Mouse (Mus musculus) hindbrain, embryonic 13.5 days (tissue): ENCODE data around the gene Fbxo24. TPM values are rescaled to one million over a fixed set of nuclear protein-coding genes. Genes with fewer than 3 reads are reported as not detected.

Experiments used
- ATAC-seq: fragments of 200-750 bp; cut with Nextera tagmentation; 2 replicates; pipeline ENCODE4 v1.8.0; 2017; ENCODE audit warnings: moderate TSS enrichment; ENCODE audit not compliant: low FRiP score
- H3K27ac ChIP-seq: fragments of 300-500 bp; sonication (generic); 2 replicates; pipeline ENCODE4 v1.5.1; 2015; ENCODE audit warnings: inconsistent platforms, mild to moderate bottlenecking, moderate library complexity
- H3K27me3 ChIP-seq: fragments of 300-500 bp; sonication (generic); 2 replicates; pipeline ENCODE4 v1.6.1; 2015; ENCODE audit warnings: mild to moderate bottlenecking, inconsistent platforms
- H3K36me3 ChIP-seq: fragments of 300-500 bp; sonication (generic); 2 replicates; pipeline ENCODE4 v1.6.1; 2015; ENCODE audit warnings: mild to moderate bottlenecking, inconsistent platforms
- H3K4me1 ChIP-seq: fragments of 300-500 bp; sonication (generic); replicated peaks from 2 replicates; pipeline ENCODE4 v1.6.1; 2015; ENCODE audit warnings: inconsistent platforms
- H3K4me2 ChIP-seq: fragments of 300-500 bp; sonication (generic); 2 replicates; pipeline ENCODE4 v1.6.1; 2015; ENCODE audit warnings: inconsistent platforms, mild to moderate bottlenecking, moderate library complexity
- H3K4me3 ChIP-seq: fragments of 300-500 bp; sonication (generic); 2 replicates; pipeline ENCODE4 v1.5.1; 2015; ENCODE audit warnings: mild to moderate bottlenecking, inconsistent platforms
- H3K9ac ChIP-seq: fragments of 300-500 bp; sonication (generic); 2 replicates; pipeline ENCODE4 v1.6.1; 2015; ENCODE audit warnings: mild to moderate bottlenecking, inconsistent platforms
- H3K9me3 ChIP-seq: fragments of 300-500 bp; sonication (generic); 2 replicates; pipeline ENCODE4 v1.6.1; 2016; ENCODE audit warnings: inconsistent platforms
- whole genome bisulfite sequencing: fragments of 180-500 bp; shearing (Covaris S2); methylation state at CpG from one replicate; pipeline ENCODE4 v1.1.7; 2015; 5-methylcytosine and 5-hydroxymethylcytosine counted together
- polyA plus RNA-seq: library from polyadenylated mRNA; unstranded; fragments of >200 nt; fragmentation: Nextera tagmentation; extraction: Ambion mirVana; gene quantifications from 2 replicates; pipeline ENCODE4 v1.2.1, GENCODE M21; 2015

Gene Fbxo24
- polyA plus RNA-seq, 1 experiment from 2014 or later = 0.21 TPM

DNA sequence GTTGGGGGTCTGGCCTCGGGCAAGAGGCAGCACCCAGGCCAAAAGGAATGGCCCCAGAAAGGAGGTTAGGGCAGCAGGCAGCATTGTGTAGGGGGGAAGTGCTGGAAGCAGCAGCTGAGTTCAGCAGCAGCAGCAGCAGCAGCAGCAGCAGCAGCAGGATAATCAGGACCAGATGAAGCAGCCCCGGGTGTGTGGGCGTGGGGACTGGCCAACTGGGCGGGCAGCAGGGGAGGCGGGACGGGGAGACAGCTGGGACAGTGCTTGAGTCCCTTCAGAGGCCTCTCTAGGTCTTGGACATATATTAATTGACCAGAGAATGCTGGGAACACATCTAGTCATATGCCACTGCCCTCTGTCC lies 17.6 kb downstream of the Fbxo24 start:
- ATAC-seq = no peak
- no peak overlapping the region for H3K4me3 ChIP-seq
- no peaks in the 10 kb centered on the region for H3K9me3 ChIP-seq
- H3K27ac ChIP-seq = peak overlapping the region; percentile 48; the same call in 1 of the 2 replicates
- peaks cover 28% of the 10 kb centered on the region for H3K27me3 ChIP-seq
- peaks cover 40% of the 10 kb centered on the region for H3K4me1 ChIP-seq
- H3K36me3 ChIP-seq = no peaks in the 10 kb centered on the region
- no peak overlapping the region for H3K9ac ChIP-seq
- peak overlapping the region; percentile 21; the same call in 1 of the 2 replicates for H3K4me2 ChIP-seq
- WGBS = 24% methylated on average over 6 of the region's 6 CpGs

DNA sequence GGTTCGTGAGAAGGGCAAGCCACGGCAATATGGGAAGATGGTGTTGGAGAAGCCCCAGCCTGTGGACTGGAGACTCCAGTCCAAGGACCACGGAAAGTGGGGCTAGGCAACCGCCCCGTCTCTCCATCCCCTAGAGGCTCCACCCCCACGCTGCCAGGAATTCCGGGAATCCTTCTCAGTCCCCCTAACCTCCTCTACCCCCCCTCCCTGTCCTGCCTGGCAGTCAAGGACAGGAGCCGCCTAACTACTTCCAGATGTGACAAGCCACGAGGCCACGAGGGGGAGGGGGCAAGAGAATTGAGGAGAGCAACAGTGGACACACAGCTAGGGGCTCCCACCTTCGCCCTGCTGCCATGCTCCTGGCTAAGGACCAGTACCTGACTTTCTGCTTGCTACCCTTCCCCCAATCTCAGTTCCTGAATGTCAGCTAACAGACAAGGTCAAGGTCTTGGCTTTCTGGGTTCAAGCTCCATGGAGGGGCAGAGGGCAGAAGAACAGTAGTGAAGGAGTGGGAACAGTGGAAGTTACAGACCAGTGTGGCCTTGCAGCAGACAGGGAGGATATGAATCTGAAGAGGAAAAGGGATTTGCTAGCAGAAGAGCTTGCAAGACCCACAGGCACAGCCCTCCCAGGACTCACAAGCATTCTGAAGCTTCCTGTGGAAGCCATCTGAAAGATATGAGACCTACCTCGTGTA lies 18.1 kb downstream of the Fbxo24 start:
- peaks cover 28% of the 10 kb centered on the region for H3K27me3 ChIP-seq
- no peak for ATAC-seq
- no peak overlapping the region for H3K4me3 ChIP-seq
- H3K4me1 ChIP-seq = peaks cover 40% of the 10 kb centered on the region
- H3K36me3 ChIP-seq = no peaks in the 10 kb centered on the region
- H3K9me3 ChIP-seq = no peaks in the 10 kb centered on the region
- H3K4me2 ChIP-seq = peak overlapping the region; percentile 21
- H3K9ac ChIP-seq = no peak overlapping the region
- peak overlapping the region; percentile 48; the same call in 1 of the 2 replicates for H3K27ac ChIP-seq
- WGBS = 19% methylated on average over 11 of the region's 12 CpGs

DNA sequence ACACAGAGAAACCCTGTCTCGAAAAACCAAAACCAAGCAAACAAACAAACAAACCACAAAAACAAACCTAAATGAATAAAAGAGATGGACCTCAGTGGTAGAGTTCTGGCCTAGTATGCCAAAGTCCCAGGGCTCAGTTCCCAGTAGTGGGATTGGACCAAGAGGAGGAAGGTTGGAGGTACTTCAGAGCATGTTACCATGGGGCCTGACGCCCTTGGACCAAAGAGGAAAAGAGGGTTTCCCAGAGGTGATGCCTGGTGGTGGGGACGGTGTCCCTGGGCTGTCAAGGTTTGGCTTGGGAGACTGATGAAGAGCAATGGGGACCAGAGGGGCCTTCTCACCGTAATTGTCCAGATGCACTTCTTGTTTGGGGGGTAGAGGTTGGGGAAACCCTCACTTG lies 18.7 kb downstream of the Fbxo24 start:
- no peak overlapping the region for H3K27ac ChIP-seq
- 73% methylated on average over 4 of the region's 4 CpGs for WGBS
- no peak overlapping the region for H3K9ac ChIP-seq
- no peak overlapping the region for H3K4me3 ChIP-seq
- peaks cover 40% of the 10 kb centered on the region for H3K4me1 ChIP-seq
- no peak overlapping the region; the same call in 1 of the 2 replicates for H3K4me2 ChIP-seq
- H3K9me3 ChIP-seq = no peaks in the 10 kb centered on the region
- peaks cover 28% of the 10 kb centered on the region for H3K27me3 ChIP-seq
- no peaks in the 10 kb centered on the region for H3K36me3 ChIP-seq
- no peak for ATAC-seq

DNA sequence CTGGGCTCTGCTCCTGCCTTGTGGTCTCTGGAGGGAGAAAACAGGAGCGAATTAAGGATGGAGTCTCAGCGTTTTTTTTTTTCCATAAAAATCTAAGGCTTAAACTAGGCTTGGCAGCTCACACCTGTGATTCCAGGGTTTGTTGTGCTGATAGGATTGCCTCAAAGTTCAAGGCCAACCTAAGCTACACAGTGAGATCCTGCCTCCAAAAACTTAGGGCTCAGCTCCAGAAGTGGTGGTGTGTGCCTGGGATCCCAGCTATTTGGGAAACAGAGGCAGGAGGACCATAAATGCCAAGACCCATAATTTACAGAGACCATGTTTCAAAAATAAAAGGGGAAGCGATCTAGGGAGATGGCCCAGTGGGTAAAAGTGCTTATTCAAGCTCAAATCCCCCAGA lies 19.5 kb downstream of the Fbxo24 start:
- WGBS = 59% methylated on average over 3 of the region's 3 CpGs

DNA sequence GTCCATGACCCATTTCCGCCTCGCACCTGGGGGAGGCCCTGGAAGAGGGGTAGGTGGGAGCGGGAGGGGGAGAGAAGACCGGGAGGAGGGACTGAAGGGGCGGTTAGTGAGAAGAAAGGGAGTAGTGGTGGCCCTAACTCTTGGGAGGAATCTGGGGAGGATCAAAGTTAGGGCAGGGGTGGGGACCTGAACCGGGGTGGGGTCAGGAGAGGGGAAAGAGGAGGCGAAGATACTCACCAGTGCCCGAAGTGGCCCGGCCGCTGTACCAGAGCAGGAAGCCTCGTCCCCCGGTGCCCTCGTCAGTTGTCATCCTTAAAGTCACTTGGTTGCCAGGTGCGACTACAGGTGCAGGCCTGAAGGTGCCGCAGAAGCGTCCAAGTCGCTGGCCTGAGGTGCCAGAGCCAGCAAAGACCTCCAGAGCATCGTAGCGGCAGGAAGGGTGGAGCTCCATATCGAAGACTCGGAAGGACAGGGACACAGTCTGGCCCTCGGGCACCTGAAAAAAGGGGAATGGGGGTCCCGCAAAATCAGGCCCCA lies 20.1 kb downstream of the Fbxo24 start:
- no peak overlapping the region for H3K27ac ChIP-seq
- WGBS = 17% methylated on average over 23 of the region's 23 CpGs
- H3K9ac ChIP-seq = peak overlapping the region; percentile 55; the same call in 1 of the 2 replicates

More for the DNA sequence above, 19.5 kb downstream of the Fbxo24 start:
- Histone ChIP-seq H3K4me1 (peaks cover 40% of the 10 kb centered on the region), H3K4me2 (no peak overlapping the region), H3K36me3 (no peaks in the 10 kb centered on the region), H3K27ac (no peak overlapping the region), H3K9ac (no peak overlapping the region), H3K27me3 (peaks cover 28% of the 10 kb centered on the region), H3K9me3 (no peaks in the 10 kb centered on the region), H3K4me3 (no peak overlapping the region)
- ATAC-seq = no peak

DNA sequence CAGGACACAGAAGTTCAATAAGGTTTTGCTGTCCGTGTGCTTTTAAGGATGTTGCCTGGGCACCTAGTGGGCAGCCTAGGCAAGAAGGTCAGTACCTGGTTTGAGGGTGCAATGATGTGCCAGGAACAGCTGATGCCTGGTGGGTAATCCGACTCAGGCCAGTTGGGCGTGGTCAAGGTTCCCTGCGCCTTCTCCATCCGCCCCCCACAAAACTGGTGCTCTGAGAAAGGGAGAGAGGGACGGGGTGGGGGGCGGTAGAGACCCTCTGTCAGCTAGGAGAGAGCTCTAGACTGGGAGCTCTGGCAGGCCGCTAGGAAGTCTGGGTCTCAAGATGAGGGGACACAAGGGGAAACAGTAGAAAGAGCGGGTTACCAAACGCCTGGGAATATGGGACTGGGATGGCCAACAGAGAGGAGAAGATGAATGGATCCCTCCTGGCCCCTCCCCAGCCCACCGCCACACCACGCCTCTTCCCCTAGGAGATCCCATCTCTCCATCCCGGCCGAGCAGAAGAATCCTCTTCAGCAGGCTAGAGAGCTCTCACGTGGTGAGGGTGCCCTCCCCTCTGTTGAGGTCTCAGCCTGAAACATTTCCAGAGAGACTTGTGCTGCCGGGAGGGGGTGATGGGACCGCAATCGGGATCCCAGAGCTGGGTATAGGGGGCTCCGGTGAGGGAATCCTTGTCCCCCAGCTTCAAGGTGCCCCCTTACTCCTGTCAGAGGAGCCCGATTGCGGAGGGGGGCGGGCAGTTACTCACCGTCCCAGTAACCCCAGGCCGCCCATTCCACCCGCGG lies 20.7 kb downstream of the Fbxo24 start:
- peak overlapping the region; percentile 55 for H3K9ac ChIP-seq
- H3K4me2 ChIP-seq = peak overlapping the region; percentile 40
- no peak overlapping the region for H3K27ac ChIP-seq
- no peaks in the 10 kb centered on the region for H3K9me3 ChIP-seq
- WGBS = 16% methylated on average over 26 of the region's 26 CpGs
- no peaks in the 10 kb centered on the region for H3K36me3 ChIP-seq
- peaks cover 28% of the 10 kb centered on the region for H3K27me3 ChIP-seq
- H3K4me1 ChIP-seq = peaks cover 43% of the 10 kb centered on the region
- ATAC-seq = no peak
- H3K4me3 ChIP-seq = peak overlapping the region; percentile 12; the same call in 1 of the 2 replicates

More for the DNA sequence above, 20.1 kb downstream of the Fbxo24 start:
- peak overlapping the region; percentile 12; the same call in 1 of the 2 replicates for H3K4me3 ChIP-seq
- H3K4me1 ChIP-seq = peaks cover 40% of the 10 kb centered on the region
- peaks cover 28% of the 10 kb centered on the region for H3K27me3 ChIP-seq
- H3K9me3 ChIP-seq = no peaks in the 10 kb centered on the region
- ATAC-seq = no peak
- no peaks in the 10 kb centered on the region for H3K36me3 ChIP-seq
- H3K4me2 ChIP-seq = peak overlapping the region; percentile 40

DNA sequence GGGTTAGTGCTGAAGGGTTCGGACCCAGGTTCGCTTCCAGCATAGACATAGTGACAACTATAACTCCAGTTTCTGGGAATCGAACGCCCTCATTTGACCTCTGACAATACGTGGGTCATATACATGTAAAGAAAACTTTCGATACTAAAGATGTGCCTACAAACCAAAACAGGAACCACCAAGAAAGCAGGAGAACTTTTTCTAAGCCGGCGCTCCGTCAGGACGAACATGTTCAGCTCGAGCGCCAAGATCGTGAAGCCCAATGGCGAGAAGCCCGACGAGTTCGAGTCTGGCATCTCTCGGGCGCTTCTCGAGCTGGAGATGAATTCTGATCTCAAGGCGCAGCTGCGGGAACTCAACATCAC lies 27.5 kb downstream of the Fbxo24 start:
- under 1% methylated on average over 22 of the region's 22 CpGs for WGBS
- Histone ChIP-seq H3K9me3 (no peaks in the 10 kb centered on the region), H3K27me3 (no peaks in the 10 kb centered on the region), H3K4me1 (peaks cover 32% of the 10 kb centered on the region), H3K4me3 (peak overlapping the region; percentile 77), H3K27ac (no peak overlapping the region), H3K9ac (peak overlapping the region; percentile 59), H3K36me3 (peaks cover 15% of the 10 kb centered on the region), H3K4me2 (peak overlapping the region; percentile 65)
- ATAC-seq = no peak

DNA sequence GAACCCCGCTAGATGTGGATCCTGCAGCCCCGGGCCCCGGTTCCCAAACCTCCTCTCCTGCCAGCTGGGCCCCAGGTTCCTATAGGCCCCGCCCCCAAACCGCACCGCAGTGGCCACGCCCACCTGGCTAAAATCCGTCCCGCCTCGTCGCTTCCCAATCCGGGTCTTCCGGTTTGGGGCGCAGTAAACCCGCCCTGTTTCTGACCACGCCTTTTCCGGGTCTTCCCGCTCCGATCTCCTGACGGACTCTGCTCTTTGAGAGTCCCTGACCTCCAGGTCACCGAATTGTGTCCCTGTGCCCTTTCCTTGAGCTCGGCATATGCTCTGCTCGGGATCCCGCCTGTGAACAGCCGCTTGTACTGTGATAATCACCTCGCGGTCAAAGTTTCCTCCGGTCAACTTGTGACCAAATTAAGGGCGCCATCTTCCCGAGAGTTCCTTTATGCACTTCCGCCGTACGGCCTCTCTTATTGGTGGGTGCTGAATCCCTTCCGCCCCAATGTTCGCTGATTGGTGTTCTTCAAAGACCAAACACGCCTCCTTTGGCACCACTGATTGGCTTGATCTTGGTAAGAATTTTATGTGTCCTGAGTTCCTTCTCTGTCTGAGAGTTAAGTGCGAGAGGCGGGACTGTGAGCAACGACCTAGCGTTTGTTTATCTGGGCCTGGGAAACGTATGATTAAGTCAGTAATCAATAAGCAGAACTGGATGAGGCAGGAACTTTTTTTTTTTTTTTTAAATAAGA lies 28.0 kb downstream of the Fbxo24 start, which contains the start of gene Mospd3:
Mospd3 (minus strand) TSS at position 440 of the 746 bp plus-strand sequence.
- Histone ChIP-seq H3K4me1 (peaks cover 32% of the 10 kb centered on the region), H3K9ac (peak within 1 kb of the TSS; percentile 91), H3K27me3 (no peaks in the 10 kb centered on the region), H3K9me3 (no peaks in the 10 kb centered on the region), H3K4me3 (peak within 1 kb of the TSS; percentile 77), H3K27ac (peak within 1 kb of the TSS; percentile 88), H3K4me2 (peak within 1 kb of the TSS; percentile 97), H3K36me3 (peaks cover 15% of the 10 kb centered on the region)
- ATAC-seq = peak; percentile 97
- WGBS = under 1% methylated on average over 41 of the region's 41 CpGs

DNA sequence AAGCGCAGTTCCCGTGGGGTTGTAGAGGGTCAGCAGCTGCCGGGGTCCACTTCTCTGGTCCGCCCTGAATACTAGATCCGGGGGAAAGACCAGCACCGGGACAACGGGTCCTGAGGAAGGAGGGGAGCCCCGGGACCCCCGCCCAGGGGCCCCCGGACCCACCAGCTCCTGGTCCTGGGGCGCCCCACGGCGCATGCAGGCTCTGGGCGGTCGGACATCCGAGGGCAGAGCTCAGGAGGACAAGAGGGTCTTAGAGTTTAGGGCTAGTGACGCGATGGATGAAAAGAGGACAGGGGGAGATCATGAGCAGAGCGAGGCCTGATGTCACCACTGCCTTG lies 28.6 kb downstream of the Fbxo24 start:
- peak overlapping the region; percentile 77 for H3K4me3 ChIP-seq
- peak overlapping the region; percentile 97 for H3K4me2 ChIP-seq
- ATAC-seq = no peak; the same call in 1 of the 2 replicates
- WGBS = 4% methylated on average over 19 of the region's 19 CpGs
- H3K27ac ChIP-seq = peak overlapping the region; percentile 88
- H3K27me3 ChIP-seq = no peaks in the 10 kb centered on the region
- no peaks in the 10 kb centered on the region for H3K9me3 ChIP-seq
- H3K36me3 ChIP-seq = peaks cover 15% of the 10 kb centered on the region
- peaks cover 32% of the 10 kb centered on the region for H3K4me1 ChIP-seq
- H3K9ac ChIP-seq = peak overlapping the region; percentile 91

DNA sequence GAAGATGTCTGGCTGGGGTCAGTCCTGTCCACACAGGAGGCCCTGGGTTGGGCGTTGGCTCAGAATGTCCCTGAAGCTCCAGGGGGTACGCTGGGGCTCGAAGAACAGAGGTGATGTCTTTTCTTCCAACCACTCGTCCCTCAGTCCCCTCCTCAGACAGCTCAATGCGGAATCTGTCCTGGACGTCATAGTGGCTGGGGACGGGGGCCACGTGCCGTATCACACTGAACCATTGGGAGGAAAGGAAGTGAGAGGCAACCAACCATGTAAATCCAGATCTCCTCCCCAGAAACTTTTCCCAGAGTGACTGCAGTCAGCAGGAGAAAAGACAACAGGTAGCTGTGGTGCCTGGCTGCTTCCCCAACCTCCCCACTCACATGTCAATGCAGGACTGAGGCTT lies 29.2 kb downstream of the Fbxo24 start:
- Histone ChIP-seq H3K9me3 (no peaks in the 10 kb centered on the region), H3K27ac (0 out of 2 replicates have a peak overlapping the region, but pooled peaks have one; percentile 88), H3K27me3 (no peaks in the 10 kb centered on the region), H3K4me1 (peaks cover 32% of the 10 kb centered on the region), H3K36me3 (peaks cover 18% of the 10 kb centered on the region), H3K4me2 (peak overlapping the region; percentile 97), H3K4me3 (peak overlapping the region; percentile 77), H3K9ac (peak overlapping the region; percentile 91)
- 69% methylated on average over 9 of the region's 9 CpGs for WGBS
- ATAC-seq = no peak

DNA sequence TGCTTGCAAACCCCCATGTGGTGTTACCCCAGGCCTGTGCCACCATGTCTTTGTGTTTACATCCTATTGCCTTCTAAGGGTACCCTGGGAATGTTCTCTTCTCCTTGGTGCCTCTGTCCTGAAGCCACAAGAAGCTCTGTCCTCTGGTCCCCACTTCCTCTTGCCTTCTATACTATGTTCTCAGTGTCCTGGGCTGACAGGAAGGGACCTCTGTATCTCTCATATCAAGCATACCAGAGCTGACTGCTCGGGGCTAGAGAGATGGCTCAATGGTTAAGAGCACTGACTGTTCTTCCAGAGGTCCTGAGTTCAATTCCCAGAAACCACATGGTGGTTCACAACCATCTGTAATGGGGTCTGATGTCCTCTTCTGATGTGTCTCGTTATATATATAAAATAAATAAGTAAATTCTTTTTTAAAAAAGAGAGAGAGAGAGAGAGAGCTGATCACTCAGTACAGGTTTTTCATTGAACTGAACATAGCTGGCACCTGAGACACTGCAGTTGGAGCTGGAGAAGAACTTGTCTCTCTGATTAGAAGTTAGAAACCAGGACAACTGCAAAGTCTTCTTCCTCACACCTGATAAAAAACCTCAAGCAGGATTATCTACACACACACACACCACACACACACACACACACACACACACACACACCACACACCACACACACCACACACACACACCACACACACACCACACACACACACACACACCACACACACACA lies 30.5 kb downstream of the Fbxo24 start:
- no peak overlapping the region for H3K4me2 ChIP-seq
- no peak overlapping the region for H3K9ac ChIP-seq
- H3K4me1 ChIP-seq = peaks cover 31% of the 10 kb centered on the region
- 85% methylated on average over 2 of the region's 2 CpGs for whole genome bisulfite sequencing
- H3K4me3 ChIP-seq = no peak overlapping the region
- H3K27me3 ChIP-seq = no peaks in the 10 kb centered on the region
- no peaks in the 10 kb centered on the region for H3K9me3 ChIP-seq
- H3K36me3 ChIP-seq = peaks cover 18% of the 10 kb centered on the region
- H3K27ac ChIP-seq = no peak overlapping the region
- no peak for ATAC-seq
